Mouse (Mus musculus): ENCODE measurements at regions not wholly inside any gene's neighbourhood (a gene's known extent, or its start where the extent isn't known, plus 50 kb on each side); places are given as distances from the start of the nearest gene placed in this dataset.

GRCm38 (mm10) chr11:7281656-7282055, 67.9 kb upstream of the Igfbp3 start:
- Histone ChIP-seq H3K27me3 (ENCODE audit: control insufficient read depth, insufficient read depth, low read length) (no peaks in the 10 kb centered on the region), H3K9ac (ENCODE audit: low read length) (no peak overlapping the region), H3K9me3 (ENCODE audit: control insufficient read depth, low read length) (no peaks in the 10 kb centered on the region), H3K4me2 (replicated peaks; ENCODE audit: low read depth) (no peak overlapping the region), H3K4me3 (ENCODE audit: low read depth, low read length) (no peak overlapping the region), H3K27ac (replicated peaks) (no peak overlapping the region), H3K4me1 (replicated peaks; ENCODE audit: control insufficient read depth, insufficient read depth) (no peaks in the 10 kb centered on the region), H3K36me3 (ENCODE audit: control insufficient read depth, insufficient read depth, low read length) (no peaks in the 10 kb centered on the region)
- TF ChIP-seq EP300 (optimal IDR thresholded peaks at IDR 0.05) (no peak), CTCF (IDR thresholded peaks at IDR 0.05; ENCODE audit: low read depth) (no peak)
- ATAC-seq (ENCODE audit: low FRiP score, low TSS enrichment), result no peak
- no peak for DNase-seq (ENCODE audit: low spot score)
- WGBS, result 32% methylated on average over 2 of the region's 2 CpGs

- no peak for DNase-seq (ENCODE audit: low spot score)
- WGBS, result 65% methylated on average over 2 of the region's 2 CpGs
- Histone ChIP-seq H3K36me3 (ENCODE audit: control insufficient read depth, insufficient read depth, low read length) (no peaks in the 10 kb centered on the region), H3K4me3 (ENCODE audit: low read depth, low read length) (no peak overlapping the region), H3K27me3 (ENCODE audit: control insufficient read depth, insufficient read depth, low read length) (no peaks in the 10 kb centered on the region), H3K4me1 (replicated peaks; ENCODE audit: control insufficient read depth, insufficient read depth) (no peaks in the 10 kb centered on the region), H3K4me2 (replicated peaks; ENCODE audit: low read depth) (no peak overlapping the region), H3K9ac (ENCODE audit: low read length) (no peak overlapping the region), H3K27ac (replicated peaks) (no peak overlapping the region), H3K9me3 (ENCODE audit: control insufficient read depth, low read length) (no peaks in the 10 kb centered on the region)
- TF ChIP-seq EP300 (optimal IDR thresholded peaks at IDR 0.05) (no peak), CTCF (IDR thresholded peaks at IDR 0.05; ENCODE audit: low read depth) (peak; percentile 46)
- no peak for ATAC-seq (ENCODE audit: low FRiP score, low TSS enrichment)
Measured at GRCm38 (mm10) chr11:7279891-7280290, 66.2 kb upstream of the Igfbp3 start.

- Histone ChIP-seq H3K4me1 (replicated peaks; ENCODE audit: control insufficient read depth, insufficient read depth) (no peaks in the 10 kb centered on the region), H3K4me2 (replicated peaks; ENCODE audit: low read depth) (no peak overlapping the region), H3K27me3 (ENCODE audit: control insufficient read depth, insufficient read depth, low read length) (no peaks in the 10 kb centered on the region), H3K27ac (replicated peaks) (no peak overlapping the region), H3K36me3 (ENCODE audit: control insufficient read depth, insufficient read depth, low read length) (no peaks in the 10 kb centered on the region), H3K4me3 (ENCODE audit: low read depth, low read length) (no peak overlapping the region), H3K9ac (ENCODE audit: low read length) (no peak overlapping the region), H3K9me3 (ENCODE audit: control insufficient read depth, low read length) (no peaks in the 10 kb centered on the region)
- 19% methylated on average over 3 of the region's 3 CpGs for WGBS
- ATAC-seq (ENCODE audit: low FRiP score, low TSS enrichment) (no peak), DNase-seq (ENCODE audit: low spot score) (no peak)
- TF ChIP-seq EP300 (optimal IDR thresholded peaks at IDR 0.05) (no peak), CTCF (IDR thresholded peaks at IDR 0.05; ENCODE audit: low read depth) (no peak)
Measured at GRCm38 (mm10) chr11:7272543-7272942, 58.8 kb upstream of the Igfbp3 start.

- WGBS, result 97% methylated on average over 1 of the region's 1 CpGs
Measured at GRCm38 (mm10) chr11:7270916-7271315, 57.2 kb upstream of the Igfbp3 start.

GRCm38 (mm10) chr11:7263971-7264370, 50.2 kb upstream of the Igfbp3 start:
- 64% methylated on average over 4 of the region's 4 CpGs for WGBS
- H3K27me3 ChIP-seq (ENCODE audit: control insufficient read depth, insufficient read depth, low read length), result no peaks in the 10 kb centered on the region
- H3K36me3 ChIP-seq (ENCODE audit: control insufficient read depth, insufficient read depth, low read length), result no peaks in the 10 kb centered on the region
- H3K4me1 ChIP-seq (replicated peaks; ENCODE audit: control insufficient read depth, insufficient read depth), result no peaks in the 10 kb centered on the region
- H3K9me3 ChIP-seq (ENCODE audit: control insufficient read depth, low read length), result no peaks in the 10 kb centered on the region
- TF ChIP-seq EP300 (optimal IDR thresholded peaks at IDR 0.05) (no peak), CTCF (IDR thresholded peaks at IDR 0.05; ENCODE audit: low read depth) (no peak)
- ATAC-seq (ENCODE audit: low FRiP score, low TSS enrichment) (no peak), DNase-seq (ENCODE audit: low spot score) (no peak)
- no peak overlapping the region for H3K9ac ChIP-seq (ENCODE audit: low read length)
- H3K4me3 ChIP-seq (ENCODE audit: low read depth, low read length), result no peak overlapping the region
- no peak overlapping the region for H3K27ac ChIP-seq (replicated peaks)
- no peak overlapping the region for H3K4me2 ChIP-seq (replicated peaks; ENCODE audit: low read depth)

More at GRCm38 (mm10) chr11:7270916-7271315, 57.2 kb upstream of the Igfbp3 start:
- H3K4me1 ChIP-seq (replicated peaks; ENCODE audit: control insufficient read depth, insufficient read depth), result no peaks in the 10 kb centered on the region
- H3K36me3 ChIP-seq (ENCODE audit: control insufficient read depth, insufficient read depth, low read length), result no peaks in the 10 kb centered on the region
- TF ChIP-seq EP300 (optimal IDR thresholded peaks at IDR 0.05), result no peak
- no peak overlapping the region for H3K27ac ChIP-seq (replicated peaks)
- H3K4me3 ChIP-seq (ENCODE audit: low read depth, low read length), result no peak overlapping the region
- DNase-seq (ENCODE audit: low spot score), result no peak
- H3K4me2 ChIP-seq (replicated peaks; ENCODE audit: low read depth), result no peak overlapping the region
- H3K9ac ChIP-seq (ENCODE audit: low read length), result no peak overlapping the region
- H3K9me3 ChIP-seq (ENCODE audit: control insufficient read depth, low read length), result no peaks in the 10 kb centered on the region
- ATAC-seq (ENCODE audit: low FRiP score, low TSS enrichment), result no peak
- no peaks in the 10 kb centered on the region for H3K27me3 ChIP-seq (ENCODE audit: control insufficient read depth, insufficient read depth, low read length)
